ENCODE assay signal across 12 mouse cellular contexts in the genomic region with DNA sequence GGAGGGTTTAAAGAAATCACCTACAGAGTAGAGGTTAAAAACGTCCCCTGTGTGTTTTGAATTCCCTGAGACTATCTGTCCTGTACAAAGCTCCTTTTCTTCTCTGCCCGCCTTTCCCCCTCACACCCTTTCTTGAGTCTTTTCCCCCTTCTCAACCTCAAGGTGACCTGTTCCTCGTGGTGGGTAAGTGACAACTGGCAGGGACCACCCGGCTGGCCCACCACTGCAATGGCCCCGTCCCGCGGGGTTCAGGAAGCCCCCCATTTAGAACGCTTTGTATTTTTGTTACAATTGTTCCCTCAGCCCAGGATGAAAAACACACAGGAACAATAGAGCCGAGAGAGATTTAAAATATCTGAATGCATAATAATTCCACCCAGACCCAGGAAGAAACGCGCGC.
A peak's percentile ranks its signal among the peaks of the same experiment; 100 is the strongest.
DNase-seq lines count a peak whose midpoint lies in the region; ATAC-seq and TF ChIP-seq lines count a peak whose summit lies in the region.
"Had no signal": no experiment of that assay in that cellular context is flagged by ENCODE, and none has a peak within 500 bp of the region (broad histone marks: within the 10 kb centered on the region; RNA-seq: fewer than 3 reads in every experiment).

No protein-coding gene starts in this region.

- peaks cover 14% of the 10 kb centered on the region for H3K4me1 ChIP-seq in forebrain, embryonic 14.5 days (ENCODE audit: control insufficient read depth, insufficient read depth, low read length)
- no peaks in the 10 kb centered on the region for H3K4me1 ChIP-seq in hindbrain, postnatal 0 days (ENCODE audit: insufficient read depth, low read length)
- 0 out of 2 replicates have a peak, but pooled peaks cover 2% of the 10 kb centered on the region for H3K4me1 ChIP-seq in neural tube, embryonic 14.5 days (ENCODE audit: control insufficient read depth, insufficient read depth, low read length)

- no peaks in the 10 kb centered on the region for H3K9me3 ChIP-seq in forebrain, embryonic 14.5 days (replicated peaks; ENCODE audit: control insufficient read depth, low read length)
- H3K9me3 ChIP-seq in hindbrain, postnatal 0 days (ENCODE audit: low read length) = no peaks in the 10 kb centered on the region
- no peaks in the 10 kb centered on the region for H3K9me3 ChIP-seq in neural tube, embryonic 14.5 days (ENCODE audit: control insufficient read depth, low read length)
- H3K9me3 ChIP-seq: limb, embryonic 13.5 days had no signal

- TF ChIP-seq CTCF in hindbrain, postnatal 0 days (IDR thresholded peaks at IDR 0.05; ENCODE audit: low read depth) = no peak

- peak overlapping the region; percentile 66; the same call in 1 of the 2 replicates for H3K27ac ChIP-seq in forebrain, embryonic 14.5 days (ENCODE audit: low read depth, low read length)
- no peak overlapping the region for H3K27ac ChIP-seq in hindbrain, postnatal 0 days
- H3K27ac ChIP-seq in neural tube, embryonic 14.5 days (ENCODE audit: low read depth, low read length) = no peak overlapping the region
- H3K27ac ChIP-seq: limb, embryonic 13.5 days had no signal

- H3K36me3 ChIP-seq in forebrain, embryonic 14.5 days (ENCODE audit: control insufficient read depth, insufficient read depth, low read length) = no peaks in the 10 kb centered on the region
- no peaks in the 10 kb centered on the region for H3K36me3 ChIP-seq in hindbrain, postnatal 0 days (ENCODE audit: insufficient read depth, low read length)
- H3K36me3 ChIP-seq in neural tube, embryonic 14.5 days (ENCODE audit: control insufficient read depth, insufficient read depth, low read length) = no peaks in the 10 kb centered on the region
- H3K36me3 ChIP-seq: limb, embryonic 13.5 days had no signal

- WGBS in forebrain, embryonic 14.5 days = 15% methylated on average over 12 of the region's 12 CpGs
- WGBS in hindbrain, postnatal 0 days = 20% methylated on average over 12 of the region's 12 CpGs
- WGBS in neural tube, embryonic 14.5 days = 15% methylated on average over 12 of the region's 12 CpGs

- no peaks in the 10 kb centered on the region for H3K27me3 ChIP-seq in forebrain, embryonic 14.5 days (replicated peaks; ENCODE audit: control insufficient read depth, insufficient read depth, low read length)
- H3K27me3 ChIP-seq in hindbrain, postnatal 0 days (ENCODE audit: insufficient read depth, low read length) = no peaks in the 10 kb centered on the region
- H3K27me3 ChIP-seq in neural tube, embryonic 14.5 days (ENCODE audit: control insufficient read depth, insufficient read depth, low read length) = no peaks in the 10 kb centered on the region
- H3K27me3 ChIP-seq: limb, embryonic 13.5 days had no signal

- H3K4me2 ChIP-seq in forebrain, embryonic 14.5 days (ENCODE audit: low read length) = peak overlapping the region; percentile 37
- H3K4me2 ChIP-seq in hindbrain, postnatal 0 days (ENCODE audit: low read depth, low read length) = peak overlapping the region; percentile 39; the same call in 1 of the 2 replicates
- peak overlapping the region; percentile 40 for H3K4me2 ChIP-seq in neural tube, embryonic 14.5 days (ENCODE audit: low read depth, low read length)
- H3K4me2 ChIP-seq: limb, embryonic 13.5 days; lung, embryonic 14.5 days had no signal

- peak; percentile 15 for DNase-seq in embryo, embryonic 10.5 days (ENCODE audit: low spot score)
- no peak for DNase-seq in forebrain, embryonic 14.5 days (ENCODE audit: low spot score)
- no peak for DNase-seq in hindbrain, postnatal 0 days (ENCODE audit: low spot score)
- DNase-seq in left cerebral cortex, adult 18-20 months (ENCODE audit: low spot score in 2 of 2) = no peak
- no peak for DNase-seq in ovary, postnatal 10 days (ENCODE audit: low spot score)
- no peak for DNase-seq in lung, postnatal 25 days (ENCODE audit: low spot score)
- DNase-seq: kidney, postnatal 25 days; lung, embryonic 14.5 days; thymus, adult 2 months had no signal

- no peak overlapping the region for H3K4me3 ChIP-seq in forebrain, embryonic 14.5 days (ENCODE audit: low read depth, low read length)
- H3K4me3 ChIP-seq in hindbrain, postnatal 0 days (ENCODE audit: low read length) = no peak overlapping the region
- no peak overlapping the region for H3K4me3 ChIP-seq in neural tube, embryonic 14.5 days (ENCODE audit: low read depth, low read length)
- H3K4me3 ChIP-seq: limb, embryonic 13.5 days had no signal

- ATAC-seq in forebrain, embryonic 14.5 days = 0 out of 2 replicates have a peak, but pooled peaks have one; percentile 13
- no peak for ATAC-seq in hindbrain, postnatal 0 days
- 0 out of 2 replicates have a peak, but pooled peaks have one; percentile 32 for ATAC-seq in neural tube, embryonic 14.5 days (ENCODE audit: low read depth)
- ATAC-seq: intestine, embryonic 16.5 days had no signal

- H3K9ac ChIP-seq in forebrain, embryonic 14.5 days (ENCODE audit: low read length) = peak overlapping the region; percentile 25; the same call in 1 of the 2 replicates
- H3K9ac ChIP-seq in hindbrain, postnatal 0 days (replicated peaks; ENCODE audit: low read length) = no peak overlapping the region
- H3K9ac ChIP-seq in neural tube, embryonic 14.5 days (replicated peaks; ENCODE audit: low read depth, low read length) = 0 out of 2 replicates have a peak overlapping the region, but pooled peaks have one; percentile 26
- H3K9ac ChIP-seq: limb, embryonic 13.5 days; lung, embryonic 14.5 days had no signal
